Mouse (Mus musculus) lung, postnatal 4 days (tissue): Measurements from ENCODE around the gene Ddx58.

Experiments used
- DNase-seq, 2 experiments: peaks; one replicate each; pipeline ENCODE4 v3.0.0; 2021

Gene Ddx58

GRCm38 (mm10) chr4:40239409-40240271, at the start of gene Ddx58:
TSS of gene Ddx58 (minus strand) at chr4:40239828.
- peak; percentile 43 to 47 for DNase-seq

DNA sequence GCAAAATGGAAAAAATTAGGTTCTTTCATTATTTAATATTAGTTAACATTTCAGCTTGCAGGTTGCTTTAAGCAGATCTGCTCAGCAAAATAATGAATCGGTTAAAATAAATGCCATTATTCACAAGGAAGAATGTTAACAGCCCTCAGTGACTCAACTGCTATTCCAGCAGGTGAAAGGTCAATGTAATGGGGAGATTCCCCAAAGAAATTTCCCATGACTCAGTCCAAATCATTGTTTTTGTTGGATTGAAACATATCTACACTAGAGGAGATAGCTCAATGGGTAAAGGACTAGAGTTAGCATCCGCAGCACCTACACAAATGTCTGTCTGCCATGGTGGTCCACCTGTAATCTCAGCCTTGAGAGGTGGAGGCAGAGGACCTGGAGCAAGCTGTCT, 49.4 kb upstream of the Ddx58 start:
- DNase-seq: no peak

DNA sequence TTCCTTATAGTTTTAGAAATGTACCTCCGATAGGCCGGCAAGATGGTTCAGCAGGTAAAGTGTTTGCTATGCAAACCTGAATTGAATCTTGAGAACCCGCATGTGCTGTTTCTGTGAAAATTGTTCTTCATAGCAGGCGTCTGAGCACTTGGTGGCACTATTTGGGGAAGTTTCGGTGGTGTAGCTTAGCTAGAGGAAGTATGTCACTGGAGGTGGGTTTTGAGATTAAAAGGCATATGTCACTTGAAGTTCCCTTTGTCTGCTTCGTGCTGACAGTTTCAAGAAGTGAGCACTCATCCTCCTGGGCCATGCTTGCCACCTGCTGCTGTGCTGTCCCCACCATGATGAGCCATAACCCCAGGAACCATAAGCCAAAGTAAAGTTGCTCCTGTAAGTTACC, 47.8 kb upstream of the Ddx58 start:
- DNase-seq: no peak

GRCm38 (mm10) chr4:40285582-40285981, 46.0 kb upstream of the Ddx58 start:
- DNase-seq: peak in 1 of 2 experiments; percentile 76

GRCm38 (mm10) chr4:40279276-40279900, 39.8 kb upstream of the Ddx58 start, which contains the start of gene Ndufb6:
TSS of gene Ndufb6 (minus strand) at chr4:40279421.
- peak; percentile 96 to 98 for DNase-seq

GRCm38 (mm10) chr4:40278880-40279275, 39.2 kb upstream of the Ddx58 start:
- no peak for DNase-seq

- DNase-seq: peak; percentile 96
These were observed 29.9 kb upstream of the Ddx58 start, which contains the start of the genes Smim27 and Topors for GRCm38 (mm10) chr4:40269430-40270032. TSS of gene Smim27 (plus strand) at chr4:40269579. TSS of gene Topors (minus strand) at chr4:40269850.

DNA sequence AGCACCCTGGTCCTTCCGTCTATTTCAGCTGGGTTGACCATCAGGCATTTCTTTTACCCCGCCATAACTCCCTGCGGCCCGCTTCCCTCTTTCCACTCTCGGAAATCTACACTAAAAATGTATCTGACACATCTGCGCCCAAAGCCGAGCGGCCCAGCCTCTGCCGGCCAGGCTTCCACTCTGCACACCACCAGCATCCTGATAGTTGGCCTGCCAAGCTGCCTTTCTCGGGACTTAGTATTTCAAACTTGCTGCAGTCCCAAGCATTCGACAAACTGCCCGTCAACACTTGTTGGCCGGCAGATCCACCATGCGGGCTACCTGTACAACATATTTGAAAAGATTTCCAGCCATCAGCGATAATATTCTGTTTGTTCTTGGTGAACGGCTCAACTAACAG, 29.2 kb upstream of the Ddx58 start:
- DNase-seq: no peak

GRCm38 (mm10) chr4:40268204-40268813, 28.7 kb upstream of the Ddx58 start:
- DNase-seq: peak; percentile 94 to 95

GRCm38 (mm10) chr4:40267681-40268080, 28.1 kb upstream of the Ddx58 start:
- peak in 1 of 2 experiments; percentile 16 for DNase-seq

DNA sequence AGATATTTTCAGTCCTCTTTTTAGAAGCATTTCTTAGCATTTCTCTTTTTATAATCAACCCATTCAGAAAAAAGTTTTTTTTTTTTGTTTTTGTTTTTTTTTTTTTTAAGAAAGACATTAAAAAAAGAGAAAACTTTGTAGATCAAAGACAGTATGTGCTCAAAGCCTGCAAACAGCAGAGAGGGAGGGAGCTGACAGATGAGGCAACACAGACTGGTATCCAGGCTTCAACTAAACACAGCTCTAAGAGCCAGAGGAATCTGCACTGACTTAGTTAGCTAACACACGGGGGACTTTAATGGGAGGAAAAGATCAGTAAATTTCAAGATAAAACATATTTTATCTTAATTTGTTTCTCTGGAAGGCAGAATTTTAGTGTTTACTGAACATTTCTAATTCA, 24.7 kb upstream of the Ddx58 start:
- peak in 1 of 2 experiments; percentile 26 for DNase-seq

DNA sequence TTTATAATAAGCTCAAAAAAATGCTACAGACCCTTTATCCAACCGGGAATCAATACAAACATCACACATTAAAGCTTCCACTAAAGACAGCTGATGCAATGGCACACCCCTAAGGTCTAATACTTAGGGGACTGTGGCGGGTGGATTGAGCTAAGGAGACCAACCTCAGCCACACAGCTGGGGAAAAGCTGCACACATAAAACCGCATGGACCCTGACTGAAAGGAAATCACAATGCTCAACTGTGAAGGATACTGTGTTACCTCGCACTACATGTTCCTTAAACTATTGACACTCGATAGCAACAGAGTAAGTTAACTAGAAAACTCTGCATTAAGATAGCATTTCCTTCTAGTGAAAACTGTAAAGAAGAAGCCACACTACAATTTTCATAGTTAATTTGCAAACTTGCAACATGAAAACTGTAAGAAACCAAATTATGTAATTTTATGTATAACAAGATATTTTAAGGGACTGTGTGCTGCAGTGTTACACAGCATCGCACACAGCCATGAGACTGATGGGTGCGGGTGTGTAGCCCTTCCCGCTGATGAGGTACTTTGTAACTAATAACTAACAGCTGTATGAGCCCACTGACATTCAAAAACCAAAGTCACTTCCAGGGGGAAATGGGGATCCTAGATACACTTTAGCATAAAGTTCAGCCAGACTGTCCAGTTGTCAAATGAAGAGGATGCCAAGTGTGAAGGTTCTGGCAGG, 14.9 kb upstream of the Ddx58 start:
- no peak for DNase-seq

GRCm38 (mm10) chr4:40253766-40254165, 14.1 kb upstream of the Ddx58 start:
- no peak for DNase-seq

DNA sequence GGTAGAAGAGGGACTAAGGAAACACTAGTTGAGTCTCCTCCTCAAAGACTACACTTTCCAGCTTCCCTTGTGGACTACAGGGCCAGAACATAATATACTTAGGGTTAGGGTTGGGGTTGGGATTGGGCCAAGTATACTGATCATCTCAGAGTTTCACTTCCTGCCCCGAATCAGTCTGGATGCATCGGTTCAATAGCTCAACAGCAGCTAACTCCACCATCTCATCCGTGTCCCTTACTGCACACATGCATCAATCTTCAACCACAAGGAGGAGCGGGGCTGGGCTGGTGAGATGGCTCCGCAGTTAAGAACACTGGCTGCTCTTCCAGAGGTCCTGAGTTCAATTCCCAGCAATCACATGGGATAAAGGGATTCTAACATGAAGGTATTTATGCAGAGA, 11.4 kb upstream of the Ddx58 start:
- no peak for DNase-seq

- DNase-seq: no peak
These were observed 4.4 kb upstream of the Ddx58 start for GRCm38 (mm10) chr4:40244035-40244434.

GRCm38 (mm10) chr4:40243006-40243405, 3.4 kb upstream of the Ddx58 start:
- no peak for DNase-seq

GRCm38 (mm10) chr4:40241928-40242327, 2.3 kb upstream of the Ddx58 start:
- no peak for DNase-seq

DNA sequence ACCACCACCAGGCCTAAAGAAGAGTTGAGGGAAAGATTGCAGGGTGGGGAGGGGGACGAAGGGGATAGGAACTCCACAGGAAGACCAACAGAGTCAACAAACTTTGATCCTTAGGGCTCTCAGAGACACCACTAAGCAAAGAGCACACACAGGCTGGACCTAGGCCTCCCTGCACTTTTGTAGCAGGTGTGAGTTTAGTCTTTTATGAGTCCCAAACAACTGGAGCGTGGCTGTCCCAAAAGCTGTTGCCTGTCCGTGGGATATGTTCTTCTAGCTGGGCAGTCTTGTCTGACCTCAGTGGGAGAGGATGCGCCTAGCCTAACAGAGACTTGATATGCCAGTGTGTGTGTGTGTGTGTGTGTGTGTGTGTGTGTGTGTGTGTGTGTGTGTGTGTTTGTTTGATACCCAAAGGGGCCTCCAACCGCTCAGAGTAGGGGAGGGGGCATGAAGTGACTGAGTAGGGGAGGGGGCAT, 680 bp upstream of the Ddx58 start:
- no peak for DNase-seq

DNA sequence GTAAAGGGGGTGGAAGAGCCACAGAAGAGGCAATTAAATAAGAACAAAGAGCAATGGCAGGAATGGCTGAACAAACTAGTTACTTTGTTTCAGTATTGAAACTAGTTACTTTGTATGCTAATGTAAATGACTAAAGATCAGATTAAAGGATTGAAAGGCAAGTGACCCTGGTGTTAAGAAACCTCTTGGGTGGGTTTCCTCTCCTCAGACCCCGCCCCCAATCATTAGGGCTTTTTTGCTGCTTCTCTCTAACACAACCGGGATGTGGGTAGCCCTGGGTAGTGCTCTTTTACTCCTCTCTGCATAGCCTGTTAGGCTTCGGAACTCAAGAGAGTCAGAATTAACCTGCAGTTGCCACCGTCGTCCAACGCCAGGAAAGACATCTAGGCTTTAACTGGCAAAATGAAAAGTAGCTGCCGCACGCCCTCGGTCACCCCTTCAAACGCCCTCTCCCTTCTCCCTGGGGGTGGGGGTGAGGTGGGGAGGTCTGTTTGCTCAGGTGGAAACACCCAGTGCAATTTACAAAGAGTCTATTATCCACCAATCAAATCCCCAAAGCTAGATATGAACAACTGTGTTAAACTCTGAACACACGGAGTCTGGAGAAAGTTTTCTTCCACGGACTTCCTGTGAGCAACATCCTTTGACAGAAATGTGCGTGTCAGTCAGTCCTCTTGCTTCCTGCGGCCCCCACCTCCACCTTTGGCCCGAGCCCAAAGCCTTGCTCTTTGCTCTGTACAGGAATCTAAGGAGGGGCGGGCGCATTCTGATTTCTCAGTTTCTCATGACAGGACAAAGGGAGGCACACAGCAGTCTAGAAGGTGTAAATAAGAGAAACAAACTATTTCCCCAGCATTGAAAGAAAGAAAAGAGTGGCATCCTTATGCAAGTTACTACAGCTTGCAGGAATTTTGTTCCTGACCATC, 882 bp downstream of the Ddx58 start:
- peak; percentile 76 to 81 for DNase-seq

GRCm38 (mm10) chr4:40236829-40237228, 2.8 kb downstream of the Ddx58 start:
- DNase-seq: no peak

- no peak for DNase-seq
These were observed 5.4 kb downstream of the Ddx58 start for GRCm38 (mm10) chr4:40234256-40234655.
